Mouse (Mus musculus) E14TG2a.4 (cell line): Measurements from ENCODE around the gene Wdfy3.
A peak's percentile ranks its signal among the peaks of the same experiment; 100 is the strongest.

Experiments
- H3K27me3 ChIP-seq: 2 replicates; pipeline ENCODE4 v1.6.1; 2014; ENCODE audit warnings: low read length, control low read depth; ENCODE audit not compliant: insufficient read depth
- H3K36me3 ChIP-seq: 2 replicates; pipeline ENCODE4 v1.6.1; 2014; ENCODE audit warnings: low read length, control low read depth; ENCODE audit not compliant: insufficient read depth
- H3K4me1 ChIP-seq: replicated peaks from 2 replicates; pipeline ENCODE4 v1.6.1; 2014; ENCODE audit warnings: low read depth, low read length, control low read depth
- H3K4me3 ChIP-seq: replicated peaks from 2 replicates; pipeline ENCODE4 v1.5.1; 2014; ENCODE audit warnings: mild to moderate bottlenecking, low read length
- H3K9me3 ChIP-seq: 2 replicates; pipeline ENCODE4 v1.6.1; 2014; ENCODE audit warnings: low read length, control low read depth
- CTCF ChIP-seq: conservative IDR thresholded peaks from 2 replicates; pipeline ENCODE4 v1.5.1; 2014; ENCODE audit warnings: low read length
- NANOG ChIP-seq: IDR thresholded peaks from 2 replicates; pipeline ENCODE4 v1.6.1; 2014; ENCODE audit warnings: borderline replicate concordance, low read length, mixed read lengths
- POU5F1 ChIP-seq: IDR thresholded peaks from 2 replicates; pipeline ENCODE4 v1.6.1; 2014; ENCODE audit warnings: low read length, borderline replicate concordance

The Wdfy3 gene

GRCm38 (mm10) chr5:102050677-102051076 lies 19.0 kb downstream of the Wdfy3 start:
- no peak for TF ChIP-seq CTCF
- TF ChIP-seq NANOG: no peak
- TF ChIP-seq POU5F1: no peak
- Histone ChIP-seq H3K27me3 (no peaks in the 10 kb centered on the region), H3K4me1 (peaks cover 71% of the 10 kb centered on the region), H3K36me3 (peaks cover 15% of the 10 kb centered on the region; the same call in 1 of the 2 replicates), H3K4me3 (no peak overlapping the region), H3K9me3 (peaks cover 35% of the 10 kb centered on the region)

- Histone ChIP-seq H3K9me3 (peaks cover 35% of the 10 kb centered on the region), H3K4me3 (no peak overlapping the region), H3K36me3 (peaks cover 15% of the 10 kb centered on the region; the same call in 1 of the 2 replicates), H3K4me1 (peaks cover 57% of the 10 kb centered on the region), H3K27me3 (no peaks in the 10 kb centered on the region)
- TF ChIP-seq CTCF: no peak
- TF ChIP-seq POU5F1: no peak
- TF ChIP-seq NANOG: no peak
These were observed 21.3 kb downstream of the Wdfy3 start for GRCm38 (mm10) chr5:102048416-102048815.

DNA sequence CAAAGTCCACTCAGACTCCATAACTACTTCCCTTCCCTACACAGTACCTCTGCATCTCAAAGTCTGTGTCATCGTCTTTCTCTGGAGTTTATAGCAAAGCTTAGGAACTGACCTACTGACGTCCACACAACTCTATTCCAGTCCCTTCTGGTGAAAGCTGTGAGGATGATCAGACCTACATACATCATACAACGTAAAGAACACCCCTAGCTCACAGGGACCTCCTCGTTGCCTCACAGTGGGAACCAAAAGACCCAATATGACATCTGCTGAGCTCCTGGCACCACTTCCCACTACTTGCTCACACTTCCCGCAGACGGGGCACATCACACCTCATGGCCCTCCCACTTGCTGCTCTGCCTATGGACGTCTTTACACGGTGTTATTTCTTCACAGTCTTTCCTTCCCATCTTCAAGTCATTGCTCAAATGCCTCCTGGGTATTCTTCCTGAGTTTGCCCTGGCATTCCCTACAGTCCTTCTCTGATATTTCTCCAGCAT lies 23.1 kb downstream of the Wdfy3 start:
- Histone ChIP-seq H3K4me3 (0 out of 2 replicates have a peak overlapping the region, but pooled peaks have one; percentile 45), H3K4me1 (peaks cover 40% of the 10 kb centered on the region), H3K36me3 (peaks cover 18% of the 10 kb centered on the region), H3K27me3 (no peaks in the 10 kb centered on the region), H3K9me3 (peaks cover 30% of the 10 kb centered on the region)
- TF ChIP-seq CTCF (no peak), POU5F1 (no peak), NANOG (no peak)

DNA sequence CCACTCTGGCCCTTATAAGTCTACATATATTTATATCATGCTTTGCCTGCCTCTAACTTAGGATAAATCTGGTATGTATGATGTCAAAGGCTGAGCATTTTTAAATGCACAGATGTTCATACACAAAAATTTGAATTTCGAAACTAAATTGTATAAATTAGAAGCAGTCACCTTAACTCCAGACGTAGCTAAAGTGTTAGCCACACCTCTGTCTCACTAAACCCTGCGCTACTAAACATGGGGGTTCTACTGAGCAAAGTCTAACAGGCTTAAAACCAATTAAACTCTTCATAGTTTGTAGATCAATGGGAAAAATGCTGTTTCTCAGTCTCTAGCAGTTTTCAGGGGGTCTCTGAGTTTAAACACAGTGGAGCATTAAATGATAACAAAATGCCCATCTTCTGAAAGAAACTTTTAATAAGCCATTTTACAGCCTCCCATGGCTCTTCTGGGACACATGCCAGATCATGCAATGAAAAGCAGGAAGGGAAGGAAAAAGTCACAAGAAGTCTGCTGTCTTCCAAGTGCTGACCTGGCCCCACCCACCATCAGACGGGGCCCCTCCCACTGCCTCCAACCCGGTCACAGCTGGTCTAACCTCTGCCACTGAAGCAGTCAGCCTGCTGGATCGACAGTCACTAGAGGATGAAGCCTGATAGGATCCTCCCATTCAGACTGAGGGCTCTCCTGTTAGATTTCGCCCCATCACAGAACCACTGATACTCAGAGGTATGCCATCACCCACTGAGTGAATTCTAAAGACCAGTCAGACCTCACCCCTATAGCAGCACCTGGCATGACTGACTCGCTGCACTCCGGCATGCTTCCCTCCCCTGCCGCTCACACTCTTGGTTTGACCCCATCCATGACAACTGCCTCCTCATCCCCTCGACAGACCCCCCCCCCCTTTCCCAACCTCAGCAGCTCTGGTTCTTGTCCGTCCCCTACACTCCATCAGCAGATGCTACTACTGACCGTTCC lies 23.8 kb downstream of the Wdfy3 start:
- peak overlapping the region; percentile 45; the same call in 1 of the 2 replicates for H3K4me3 ChIP-seq
- no peak for TF ChIP-seq CTCF
- TF ChIP-seq POU5F1: no peak
- TF ChIP-seq NANOG: no peak
- H3K27me3 ChIP-seq: no peaks in the 10 kb centered on the region
- peaks cover 40% of the 10 kb centered on the region for H3K4me1 ChIP-seq
- H3K36me3 ChIP-seq: peaks cover 25% of the 10 kb centered on the region
- H3K9me3 ChIP-seq: peaks cover 23% of the 10 kb centered on the region

- H3K27me3 ChIP-seq: no peaks in the 10 kb centered on the region
- peaks cover 16% of the 10 kb centered on the region for H3K9me3 ChIP-seq
- H3K4me3 ChIP-seq: no peak overlapping the region
- peaks cover 26% of the 10 kb centered on the region for H3K36me3 ChIP-seq
- peaks cover 47% of the 10 kb centered on the region for H3K4me1 ChIP-seq
- TF ChIP-seq NANOG: no peak
- no peak for TF ChIP-seq POU5F1
- no peak for TF ChIP-seq CTCF
These were observed 24.5 kb downstream of the Wdfy3 start for GRCm38 (mm10) chr5:102045177-102045576.

DNA sequence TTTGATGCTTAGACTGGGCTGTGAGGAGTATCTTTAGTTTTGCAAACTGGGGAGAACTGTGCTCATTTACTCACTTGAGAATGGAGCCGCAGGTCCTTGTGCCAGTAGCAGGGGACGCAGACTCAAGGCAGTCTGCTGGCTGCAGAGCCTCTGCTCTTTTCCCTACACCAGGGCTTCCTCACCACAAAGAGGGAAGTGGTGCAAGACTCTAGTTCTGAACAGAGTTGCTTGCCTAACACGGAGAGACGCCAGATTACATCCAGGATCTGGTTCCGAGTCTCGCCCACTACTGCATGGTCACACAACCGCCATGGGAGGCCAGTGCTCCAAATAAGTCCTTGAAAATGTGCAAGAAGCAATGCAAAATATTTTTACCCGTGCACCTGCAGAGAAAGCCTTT lies 36.4 kb downstream of the Wdfy3 start:
- Histone ChIP-seq H3K27me3 (no peaks in the 10 kb centered on the region), H3K4me3 (no peak overlapping the region), H3K4me1 (peaks cover 70% of the 10 kb centered on the region), H3K36me3 (peaks cover 58% of the 10 kb centered on the region), H3K9me3 (no peaks in the 10 kb centered on the region)
- TF ChIP-seq POU5F1: no peak

DNA sequence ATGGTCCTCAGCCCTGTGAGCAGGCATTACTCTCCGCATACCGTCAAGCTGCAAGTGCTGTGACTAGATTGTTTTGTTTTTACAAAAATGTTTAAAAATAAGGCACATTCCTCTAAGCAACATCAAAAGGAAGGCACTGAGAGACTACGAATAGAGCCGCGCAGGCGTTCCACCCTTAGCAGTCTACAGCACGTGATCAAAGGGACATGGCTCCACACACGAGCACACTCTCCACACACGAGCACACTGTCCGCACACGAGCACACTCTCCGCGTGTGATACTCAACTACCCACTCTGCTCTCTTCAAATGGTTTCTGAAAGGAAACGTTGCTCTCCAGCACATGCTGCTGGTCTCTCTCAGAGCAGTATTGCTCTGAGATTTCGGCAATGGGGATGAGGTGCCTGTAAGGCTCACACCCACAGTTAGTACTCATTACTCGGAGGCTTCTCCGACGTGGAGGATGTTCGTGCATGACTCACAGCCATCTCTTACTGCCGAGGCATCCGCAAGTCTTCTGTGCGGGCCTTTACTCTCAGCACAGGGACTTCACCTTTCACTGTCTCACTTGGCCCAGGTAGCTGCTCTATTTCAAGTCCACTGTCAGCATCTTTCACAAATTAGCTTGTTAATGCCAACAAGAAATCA lies 37.0 kb downstream of the Wdfy3 start:
- H3K27me3 ChIP-seq: no peaks in the 10 kb centered on the region
- H3K36me3 ChIP-seq: peaks cover 58% of the 10 kb centered on the region
- no peak for TF ChIP-seq NANOG
- no peak for TF ChIP-seq POU5F1
- TF ChIP-seq CTCF: no peak
- no peaks in the 10 kb centered on the region for H3K9me3 ChIP-seq
- 0 out of 2 replicates have a peak overlapping the region, but pooled peaks have one; percentile 15 for H3K4me3 ChIP-seq
- peaks cover 67% of the 10 kb centered on the region for H3K4me1 ChIP-seq

- H3K4me3 ChIP-seq: no peak overlapping the region
- H3K27me3 ChIP-seq: no peaks in the 10 kb centered on the region
- H3K9me3 ChIP-seq: no peaks in the 10 kb centered on the region
- no peak for TF ChIP-seq NANOG
- TF ChIP-seq POU5F1: no peak
- no peak for TF ChIP-seq CTCF
- peaks cover 57% of the 10 kb centered on the region for H3K36me3 ChIP-seq
- peaks cover 62% of the 10 kb centered on the region for H3K4me1 ChIP-seq
These were observed 37.5 kb downstream of the Wdfy3 start for GRCm38 (mm10) chr5:102032191-102032590.

DNA sequence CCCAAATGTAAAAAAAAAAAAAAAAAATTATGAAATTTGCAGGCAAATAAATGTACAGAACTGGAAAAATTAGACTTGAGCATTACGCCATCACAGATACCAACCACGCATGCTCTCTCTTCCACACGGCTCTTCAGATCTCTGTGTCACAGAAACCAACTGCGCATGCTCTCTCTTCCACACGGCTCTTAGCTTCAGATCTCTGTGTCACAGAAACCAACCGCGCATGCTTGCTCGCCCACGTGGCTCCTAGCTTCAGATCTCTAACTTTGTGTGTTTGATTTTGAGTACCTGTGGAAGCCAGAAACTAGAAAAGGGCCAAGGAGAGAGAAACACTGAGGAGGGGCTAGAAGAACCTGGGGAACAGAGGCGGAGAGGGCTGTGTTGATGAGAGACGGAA lies 46.3 kb downstream of the Wdfy3 start:
- Histone ChIP-seq H3K4me3 (peak overlapping the region; percentile 45), H3K9me3 (no peaks in the 10 kb centered on the region)
- TF ChIP-seq NANOG (no peak), CTCF (no peak), POU5F1 (no peak)

More for the DNA sequence above, 46.3 kb downstream of the Wdfy3 start:
- Histone ChIP-seq H3K36me3 (peaks cover 36% of the 10 kb centered on the region), H3K27me3 (no peaks in the 10 kb centered on the region), H3K4me1 (peaks cover 20% of the 10 kb centered on the region)
